ENCODE assay signal across 1 mouse cellular context in the genomic region with DNA sequence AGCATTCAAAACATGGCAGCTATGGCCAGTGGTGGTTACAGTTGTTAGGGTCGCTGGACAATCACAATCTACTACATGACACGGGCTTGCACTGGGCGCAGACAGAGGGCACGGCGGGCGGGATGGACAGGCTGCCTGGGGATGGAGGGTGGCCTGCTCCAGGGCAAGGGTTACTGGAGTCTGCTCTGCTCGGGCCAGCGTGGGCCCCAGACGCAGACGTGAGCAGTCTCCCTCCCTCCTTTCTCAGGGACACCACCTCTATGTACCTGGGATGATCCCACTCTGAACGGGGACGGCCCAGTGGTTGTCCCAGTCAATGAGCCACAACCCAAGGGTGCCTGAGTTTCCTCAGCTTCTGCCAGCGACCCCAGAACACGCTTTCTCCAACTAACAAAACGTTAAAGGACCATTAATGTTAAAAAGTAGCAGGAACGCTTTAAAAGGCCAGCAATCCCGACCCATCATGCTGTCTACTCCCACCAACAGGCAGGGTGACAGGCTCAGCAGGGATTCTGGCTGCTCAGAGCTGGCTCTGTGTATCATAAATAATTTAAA.
TF ChIP-seq lines count a peak whose summit lies in the region.

No protein-coding gene starts in this region.

TF ChIP-seq in myocyte, 11 proteins besides CTCF, POLR2A, EP300 and RAD21 (continued from another document):
- no peak for TF ChIP-seq TCF3 (IDR thresholded peaks at IDR 0.05; ENCODE audit: insufficient read length, low read depth)
- no peak for TF ChIP-seq POLR2AphosphoS2 (IDR thresholded peaks at IDR 0.05; ENCODE audit: insufficient read length, low read depth)
